Mouse (Mus musculus) cortical plate, adult 2 months (tissue): Measurements from ENCODE around the gene Acss2.

Source experiments
- CTCF ChIP-seq: fragments of 200-500 bp; IDR thresholded peaks from 2 replicates; pipeline ENCODE4 v1.5.1; 2011; ENCODE audit warnings: mild to moderate bottlenecking, control low read depth, low read length; ENCODE audit not compliant: insufficient read depth; ENCODE audit errors: extremely low read depth
- POLR2A ChIP-seq: fragments of 200-500 bp; IDR thresholded peaks from 2 replicates; pipeline ENCODE4 v1.6.1; 2011; ENCODE audit warnings: mild to moderate bottlenecking, low read length, control low read depth; ENCODE audit not compliant: insufficient read depth; ENCODE audit errors: extremely low read depth

DNA sequence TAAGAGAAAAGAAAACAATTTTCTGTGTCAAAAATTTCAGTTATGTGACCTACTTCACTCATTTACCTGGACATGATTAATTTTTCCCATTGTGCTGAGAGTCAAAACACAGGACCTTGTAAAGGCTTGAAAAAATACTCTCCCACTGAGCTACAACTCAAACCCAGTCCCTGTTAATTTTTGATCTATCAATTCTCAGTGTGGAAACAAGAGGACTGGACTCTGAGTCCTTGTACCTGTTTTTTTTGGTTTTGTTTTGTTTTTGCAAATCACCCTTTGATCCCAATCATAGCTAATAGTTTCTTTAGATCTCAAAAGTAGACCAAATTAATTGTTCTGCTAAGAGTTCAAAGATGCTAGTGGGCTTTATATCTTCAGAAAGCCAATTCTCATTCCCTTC, 21.9 kb downstream of the Acss2 start:
- TF ChIP-seq CTCF (no peak), POLR2A (no peak)
